Mouse (Mus musculus) bone marrow macrophage, adult 2 months (primary cell): ENCODE data around the gene Trpc5.

ENCODE experiments used
- CTCF ChIP-seq: IDR thresholded peaks from 2 replicates; pipeline ENCODE4 v1.5.1; 2012; ENCODE audit warnings: low read depth, mild to moderate bottlenecking, low read length, moderate library complexity
- POLR2A ChIP-seq: IDR thresholded peaks from 2 replicates; pipeline ENCODE4 v1.6.1; 2012; ENCODE audit warnings: mild to moderate bottlenecking, low read depth, low read length, borderline replicate concordance

DNA sequence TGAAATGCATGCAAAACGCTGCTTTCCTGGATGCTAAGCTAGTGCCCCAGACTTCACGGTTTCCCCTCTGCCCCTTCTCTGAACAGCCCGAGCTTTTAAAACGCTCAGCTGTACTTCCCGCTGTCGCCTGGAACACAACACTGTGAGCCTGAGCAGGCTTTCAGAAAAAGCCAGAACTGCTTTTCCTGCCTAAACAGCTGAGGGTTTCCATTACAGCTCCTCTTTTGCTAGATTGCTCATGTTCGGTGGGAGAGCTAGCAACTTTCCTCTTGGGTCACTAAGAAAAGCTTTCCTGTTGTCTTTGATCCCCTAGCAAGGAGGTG, 1.8 kb upstream of the Trpc5 start:
- TF ChIP-seq CTCF (no peak), POLR2A (no peak)
